Mouse (Mus musculus): Measurements from ENCODE around the gene Rbm45. TPM values are rescaled to one million over a fixed set of nuclear protein-coding genes. Genes with fewer than 3 reads are reported as not detected.

Rbm45 gene
- 8.1 TPM for polyA plus RNA-seq (2017; shearing (Covaris generic))

DNA sequence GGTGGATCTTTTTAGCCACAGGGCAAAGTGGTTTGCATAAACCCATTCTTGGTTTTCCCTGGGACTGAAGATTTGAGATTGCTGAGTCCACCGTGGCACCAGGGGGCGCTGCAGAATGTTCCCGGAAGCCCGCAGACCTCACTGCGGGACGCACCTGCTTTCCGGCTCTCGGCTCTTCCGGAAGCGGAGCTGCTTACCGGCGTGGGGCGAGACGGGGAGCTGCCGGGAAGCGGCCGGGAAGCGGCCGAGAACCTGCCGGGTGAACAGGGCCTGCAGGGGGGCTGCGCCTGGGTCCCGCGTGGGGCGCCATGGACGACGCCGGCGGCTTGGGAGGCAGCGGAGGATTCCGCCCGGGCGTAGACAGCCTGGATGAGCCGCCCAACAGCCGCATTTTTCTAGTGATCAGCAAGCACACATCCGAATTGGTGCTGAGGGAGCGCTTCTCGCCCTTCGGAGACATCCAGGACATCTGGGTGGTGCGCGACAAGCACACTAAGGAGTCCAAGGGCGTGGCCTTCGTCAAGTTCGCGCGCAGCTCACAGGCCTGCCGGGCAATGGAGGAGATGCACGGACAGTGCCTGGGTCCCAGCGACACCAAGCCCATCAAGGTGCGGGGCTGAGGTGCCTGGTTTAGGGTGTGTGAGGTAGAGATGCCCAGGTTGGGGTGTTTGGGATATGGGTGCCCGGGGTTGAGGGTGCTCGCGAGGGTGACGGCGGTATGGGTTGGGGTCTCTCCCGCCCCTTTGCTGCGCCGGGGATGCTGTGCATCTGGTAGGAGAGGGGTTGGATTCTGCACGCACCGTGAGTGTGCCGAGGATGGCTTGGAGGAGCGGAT lies at the start of gene Rbm45:
Gene Rbm45 (plus strand): TSS at position 164 of the 835 bp plus-strand sequence.

DNA sequence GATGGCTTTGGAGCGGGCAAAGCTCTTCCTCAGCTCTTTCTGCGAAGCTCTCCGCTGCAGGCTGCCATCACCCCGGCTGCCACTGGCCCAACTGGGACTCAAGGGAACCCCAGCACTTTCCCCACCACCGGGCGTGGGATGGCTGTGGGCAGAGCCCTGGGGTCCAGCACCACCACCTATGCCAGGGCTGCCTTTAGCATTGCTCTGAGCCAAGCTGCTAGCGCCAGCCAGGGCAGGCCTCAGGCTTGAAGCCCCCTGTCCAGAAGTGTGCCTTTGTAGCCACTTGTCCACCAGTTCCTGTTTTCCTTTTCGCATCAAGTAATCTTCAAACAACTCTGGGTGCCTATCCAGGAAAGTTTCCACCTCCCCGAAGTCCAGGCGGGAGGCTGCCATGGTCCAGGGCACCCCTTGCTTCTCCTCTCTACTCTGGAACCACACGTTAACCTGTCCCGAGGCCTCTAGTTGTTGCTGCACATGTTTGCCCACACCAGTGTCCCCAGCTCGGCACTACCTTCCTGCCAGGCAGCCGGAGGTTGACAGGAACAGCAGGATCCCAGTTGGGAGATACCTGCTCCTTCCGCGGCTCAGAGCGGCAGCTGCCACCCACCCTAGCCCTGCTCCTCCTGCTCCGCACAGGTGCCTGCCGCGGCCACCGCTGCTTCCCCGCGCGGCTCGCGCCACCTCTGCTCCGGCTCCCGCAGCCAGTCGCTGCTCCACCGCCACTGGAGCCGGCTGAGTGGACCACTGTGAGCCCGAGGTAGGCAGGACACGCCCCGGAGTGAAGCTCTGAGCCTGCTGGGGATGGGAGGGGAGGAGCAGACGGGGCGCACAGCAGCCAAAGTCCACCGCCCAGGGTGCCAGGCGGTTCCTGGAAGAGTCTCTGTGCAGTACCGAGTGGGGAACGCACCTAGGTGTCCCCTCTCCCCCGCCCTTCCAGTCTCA lies 31.3 kb upstream of the Rbm45 start, which contains the start of gene Pde11a:
Gene Pde11a (minus strand): TSS at position 560 of the 942 bp plus-strand sequence.

DNA sequence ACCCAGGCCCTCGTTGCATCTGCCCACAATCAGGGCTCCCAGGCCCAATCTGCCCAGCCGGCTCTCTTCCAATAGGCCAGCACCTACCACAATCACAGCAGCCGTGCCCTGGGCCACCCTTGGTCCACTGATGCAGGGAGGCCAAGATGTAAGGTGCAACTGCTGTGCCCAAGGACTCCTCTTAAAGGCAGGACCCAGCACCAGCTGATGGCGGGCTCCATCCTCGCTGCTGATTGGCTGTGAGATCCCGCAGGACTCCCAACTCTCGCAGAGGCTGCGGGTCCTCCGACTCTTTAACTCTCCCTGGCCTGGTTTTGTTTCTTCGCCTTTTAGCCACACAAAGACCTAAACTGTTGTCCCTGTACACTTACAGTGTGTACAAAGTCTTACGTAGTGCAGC lies 9.6 kb upstream of the Rbm45 start, which contains the start of gene Cyct:
Gene Cyct (minus strand): TSS at position 225 of the 400 bp plus-strand sequence.

DNA sequence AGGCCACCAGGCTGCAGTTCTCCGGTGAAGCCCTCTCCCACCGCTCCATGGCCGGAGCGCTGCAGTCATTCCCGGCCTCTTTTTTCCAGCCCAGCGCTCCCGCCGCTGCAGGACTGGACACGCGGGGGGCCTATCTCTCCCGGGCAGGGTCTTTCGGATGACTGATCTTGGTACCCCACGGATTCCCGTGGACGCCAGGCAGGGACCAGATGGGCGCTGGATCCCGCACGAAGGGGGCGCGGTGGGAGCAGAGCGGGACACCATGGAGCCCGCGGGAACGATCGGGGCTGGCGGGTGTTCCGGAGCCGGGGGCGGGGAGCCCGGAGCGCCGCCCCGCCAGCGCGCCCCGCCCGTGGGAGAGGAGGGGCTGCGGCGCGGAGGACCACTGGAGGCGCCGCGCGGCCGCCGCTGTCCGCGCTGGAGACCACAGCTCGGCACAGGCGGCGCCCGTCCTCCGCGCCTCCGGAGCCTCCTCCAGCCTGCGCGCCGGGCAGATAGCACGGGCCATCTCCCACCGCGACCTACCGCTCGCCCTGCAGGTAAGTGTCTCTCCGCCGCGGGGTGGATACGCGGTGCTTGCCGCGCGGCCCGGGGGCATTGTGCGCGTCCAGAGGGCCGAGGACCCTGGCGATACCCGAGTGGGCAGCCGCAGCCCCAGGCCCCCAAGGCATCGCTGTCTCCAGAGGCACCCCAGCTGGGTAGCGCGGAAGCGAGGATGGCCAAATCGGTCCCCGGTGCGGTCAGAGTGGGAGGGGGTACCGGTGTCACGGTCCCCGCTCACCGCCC lies 36.6 kb downstream of the Rbm45 start, which contains the start of gene Osbpl6:
Gene Osbpl6 (plus strand): TSS at position 358 of the 786 bp plus-strand sequence.

Other genes with a start within 250 kb of the Rbm45 start
- gene Pde11a, start 31.2 kb upstream of the Rbm45 start, polyA plus RNA-seq (2017; shearing (Covaris generic)): 7.2 TPM
- gene Cyct, start 9.5 kb upstream of the Rbm45 start, polyA plus RNA-seq (2017; shearing (Covaris generic)): not detected
- gene Osbpl6, start 36.5 kb downstream of the Rbm45 start, polyA plus RNA-seq (2017; shearing (Covaris generic)): 0.31 TPM

All from CD4-positive, CD25-positive, alpha-beta regulatory T cell (primary cell).